Mouse (Mus musculus) thymus, postnatal 25 days (tissue): Measurements from ENCODE around the gene Cd44.

ENCODE experiments used
- DNase-seq: peaks from one replicate; pipeline ENCODE4 v3.0.0; 2022

Gene Cd44

GRCm38 (mm10) chr2:102867396-102868088 is 33.9 kb downstream of the Cd44 start:
- DNase-seq = peak; percentile 68

GRCm38 (mm10) chr2:102866594-102866993 is 34.9 kb downstream of the Cd44 start:
- DNase-seq = peak; percentile 33

- no peak for DNase-seq
Measured at GRCm38 (mm10) chr2:102865354-102865752, 36.1 kb downstream of the Cd44 start.

- no peak for DNase-seq
Measured at GRCm38 (mm10) chr2:102864695-102865353, 36.6 kb downstream of the Cd44 start.

GRCm38 (mm10) chr2:102864036-102864435 is 37.4 kb downstream of the Cd44 start:
- DNase-seq = no peak

GRCm38 (mm10) chr2:102863583-102863982 is 37.9 kb downstream of the Cd44 start:
- no peak for DNase-seq

- DNase-seq = no peak
Measured at GRCm38 (mm10) chr2:102862706-102863105, 38.8 kb downstream of the Cd44 start.

- no peak for DNase-seq
Measured at GRCm38 (mm10) chr2:102858271-102858670, 43.2 kb downstream of the Cd44 start.

GRCm38 (mm10) chr2:102853297-102853696 is 48.2 kb downstream of the Cd44 start:
- no peak for DNase-seq

GRCm38 (mm10) chr2:102851936-102852477 is 49.5 kb downstream of the Cd44 start:
- peak; percentile 37 for DNase-seq

GRCm38 (mm10) chr2:102850026-102850425 is 51.4 kb downstream of the Cd44 start:
- DNase-seq = no peak

GRCm38 (mm10) chr2:102848811-102849433 is 52.5 kb downstream of the Cd44 start:
- peak; percentile 65 for DNase-seq

- no peak for DNase-seq
Measured at GRCm38 (mm10) chr2:102841231-102841630, 60.2 kb downstream of the Cd44 start.

- DNase-seq = no peak
Measured at GRCm38 (mm10) chr2:102838179-102838578, 63.3 kb downstream of the Cd44 start.

- DNase-seq = no peak
Measured at GRCm38 (mm10) chr2:102831547-102831946, 69.9 kb downstream of the Cd44 start.

GRCm38 (mm10) chr2:102829201-102829600 is 72.3 kb downstream of the Cd44 start:
- peak; percentile 68 for DNase-seq

- DNase-seq = no peak
Measured at GRCm38 (mm10) chr2:102828381-102828780, 73.1 kb downstream of the Cd44 start.

- no peak for DNase-seq
Measured at GRCm38 (mm10) chr2:102827841-102828240, 73.6 kb downstream of the Cd44 start.

GRCm38 (mm10) chr2:102825961-102826633 is 75.4 kb downstream of the Cd44 start:
- no peak for DNase-seq

- DNase-seq = no peak
Measured at GRCm38 (mm10) chr2:102822036-102822435, 79.4 kb downstream of the Cd44 start.

GRCm38 (mm10) chr2:102820790-102821189 is 80.7 kb downstream of the Cd44 start:
- DNase-seq = no peak

GRCm38 (mm10) chr2:102820225-102820711 is 81.2 kb downstream of the Cd44 start:
- DNase-seq = no peak

- no peak for DNase-seq
Measured at GRCm38 (mm10) chr2:102815289-102815809, 86.1 kb downstream of the Cd44 start.
